Mouse (Mus musculus) megakaryocyte, embryonic 14.5 days (primary cell): ENCODE data around the gene Fads2.

ENCODE experiments used
- FLI1 ChIP-seq: IDR thresholded peaks from 2 replicates; pipeline ENCODE4 v1.6.1; 2012; ENCODE audit warnings: low read length, inconsistent platforms, mixed read lengths
- GATA1 ChIP-seq: IDR thresholded peaks from 3 replicates; pipeline ENCODE4 v1.6.1; 2012; ENCODE audit warnings: mixed read lengths, low read length, inconsistent platforms, borderline replicate concordance

GRCm38 (mm10) chr19:10062292-10062691 is 39.3 kb downstream of the Fads2 start:
- no peak for TF ChIP-seq GATA1
- TF ChIP-seq FLI1 = no peak
